Mouse (Mus musculus) testis, adult 2 months (tissue): Measurements from ENCODE around the gene Cdc25a. TPM values are rescaled to one million over a fixed set of nuclear protein-coding genes. Genes with fewer than 3 reads are reported as not detected.

ENCODE experiments used
- H3K27ac ChIP-seq: fragments of 200-500 bp; 2 replicates; pipeline ENCODE4 v1.5.1; 2012; ENCODE audit warnings: low read depth, low read length; ENCODE audit not compliant: control insufficient read depth, insufficient read depth
- H3K27me3 ChIP-seq: fragments of 200-500 bp; 2 replicates; pipeline ENCODE4 v1.6.1; 2012; ENCODE audit warnings: mild to moderate bottlenecking, low read length, moderate library complexity; ENCODE audit not compliant: control insufficient read depth, insufficient read depth
- H3K36me3 ChIP-seq: fragments of 200-500 bp; 2 replicates; pipeline ENCODE4 v1.6.1; 2012; ENCODE audit warnings: mild to moderate bottlenecking, low read length; ENCODE audit not compliant: control insufficient read depth, insufficient read depth
- H3K4me1 ChIP-seq: fragments of 200-500 bp; 2 replicates; pipeline ENCODE4 v1.6.1; 2012; ENCODE audit warnings: low read length; ENCODE audit not compliant: control insufficient read depth, insufficient read depth
- H3K4me3 ChIP-seq: fragments of 200-500 bp; 2 replicates; pipeline ENCODE4 v1.5.1; 2012; ENCODE audit warnings: low read depth, mild to moderate bottlenecking, low read length, moderate library complexity, mixed read lengths; ENCODE audit not compliant: control insufficient read depth
- CTCF ChIP-seq: fragments of 200-500 bp; IDR thresholded peaks from 2 replicates; pipeline ENCODE4 v1.5.1; 2012; ENCODE audit warnings: low read depth, mild to moderate bottlenecking, inconsistent platforms, low read length, moderate library complexity; ENCODE audit not compliant: control insufficient read depth, insufficient read depth, insufficient replicate concordance
- POLR2A ChIP-seq: fragments of 200-500 bp; IDR thresholded peaks from 2 replicates; pipeline ENCODE4 v1.6.1; 2012; ENCODE audit warnings: low read depth, mild to moderate bottlenecking, inconsistent platforms, low read length, moderate library complexity; ENCODE audit not compliant: control insufficient read depth
- polyA plus RNA-seq: library from polyadenylated mRNA; depleted of rRNA; stranded (reverse); fragments of >200 nt; gene quantifications from 2 replicates; pipeline ENCODE4 v1.2.3, GENCODE M21; 2012

Cdc25a gene
- polyA plus RNA-seq, 1 experiment, result 26.0 TPM

GRCm38 (mm10) chr9:109854341-109854740, 21.0 kb upstream of the Cdc25a start:
- Histone ChIP-seq H3K36me3 (no peaks in the 10 kb centered on the region), H3K4me1 (peaks cover 1% of the 10 kb centered on the region), H3K27ac (no peak overlapping the region), H3K27me3 (no peaks in the 10 kb centered on the region), H3K4me3 (no peak overlapping the region)
- TF ChIP-seq POLR2A, result no peak
- no peak for TF ChIP-seq CTCF

- TF ChIP-seq CTCF, result no peak
- no peak for TF ChIP-seq POLR2A
- no peaks in the 10 kb centered on the region for H3K4me1 ChIP-seq
- H3K4me3 ChIP-seq, result no peak overlapping the region
Observed at GRCm38 (mm10) chr9:109855947-109856346, 19.4 kb upstream of the Cdc25a start.

GRCm38 (mm10) chr9:109862397-109863044, 12.9 kb upstream of the Cdc25a start:
- no peaks in the 10 kb centered on the region for H3K36me3 ChIP-seq
- TF ChIP-seq CTCF, result peak; percentile 90
- no peak for TF ChIP-seq POLR2A
- H3K27ac ChIP-seq, result no peak overlapping the region
- H3K27me3 ChIP-seq, result no peaks in the 10 kb centered on the region
- no peaks in the 10 kb centered on the region for H3K4me1 ChIP-seq
- H3K4me3 ChIP-seq, result no peak overlapping the region; the same call in 1 of the 2 replicates

More at GRCm38 (mm10) chr9:109855947-109856346, 19.4 kb upstream of the Cdc25a start:
- Histone ChIP-seq H3K36me3 (no peaks in the 10 kb centered on the region), H3K27ac (no peak overlapping the region), H3K27me3 (no peaks in the 10 kb centered on the region)

- TF ChIP-seq CTCF (no peak), POLR2A (no peak)
- H3K4me3 ChIP-seq, result no peak overlapping the region
- H3K4me1 ChIP-seq, result no peaks in the 10 kb centered on the region
Observed at GRCm38 (mm10) chr9:109863085-109863484, 12.3 kb upstream of the Cdc25a start.

GRCm38 (mm10) chr9:109866218-109866617, 9.2 kb upstream of the Cdc25a start:
- Histone ChIP-seq H3K27ac (no peak overlapping the region), H3K4me3 (no peak overlapping the region), H3K36me3 (no peaks in the 10 kb centered on the region), H3K4me1 (peaks cover 4% of the 10 kb centered on the region), H3K27me3 (no peaks in the 10 kb centered on the region)
- no peak for TF ChIP-seq POLR2A
- no peak for TF ChIP-seq CTCF

More at GRCm38 (mm10) chr9:109863085-109863484, 12.3 kb upstream of the Cdc25a start:
- Histone ChIP-seq H3K36me3 (no peaks in the 10 kb centered on the region), H3K27ac (no peak overlapping the region), H3K27me3 (no peaks in the 10 kb centered on the region)

GRCm38 (mm10) chr9:109870983-109871572, 4.3 kb upstream of the Cdc25a start:
- H3K27ac ChIP-seq, result no peak overlapping the region
- TF ChIP-seq CTCF (no peak), POLR2A (no peak)
- H3K36me3 ChIP-seq, result no peaks in the 10 kb centered on the region
- H3K4me1 ChIP-seq, result peaks cover 7% of the 10 kb centered on the region
- H3K4me3 ChIP-seq, result no peak overlapping the region
- H3K27me3 ChIP-seq, result no peaks in the 10 kb centered on the region

GRCm38 (mm10) chr9:109875695-109876601, 569 bp downstream of the Cdc25a start:
- Histone ChIP-seq H3K4me3 (peak overlapping the region; percentile 97), H3K27me3 (no peaks in the 10 kb centered on the region), H3K4me1 (peaks cover 9% of the 10 kb centered on the region), H3K36me3 (no peaks in the 10 kb centered on the region), H3K27ac (peak overlapping the region; percentile 93)
- TF ChIP-seq POLR2A (no peak), CTCF (no peak)
